Comparison of ENCODE assay signal across 12 mouse cellular contexts in genomic region chr14:7850913-7851312, GRCm38 (mm10). TPM values are rescaled to one million over a fixed set of nuclear protein-coding genes. Genes with fewer than 3 reads are reported as not detected.
DNase-seq lines count a peak whose midpoint lies in the region; ATAC-seq and TF ChIP-seq lines count a peak whose summit lies in the region.
"Had no signal": no experiment of that assay in that cellular context is flagged by ENCODE, and none has a peak within 500 bp of the region (broad histone marks: within the 10 kb centered on the region; RNA-seq: fewer than 3 reads in every experiment).

No protein-coding gene starts in this region.

- TF ChIP-seq EP300 in liver, postnatal 0 days (IDR thresholded peaks at IDR 0.05; ENCODE audit: low read depth), result no peak

- H3K4me3 ChIP-seq in heart, embryonic 16.5 days (ENCODE audit: low read length), result no peak overlapping the region
- no peak overlapping the region for H3K4me3 ChIP-seq in lung, embryonic 16.5 days (ENCODE audit: low read length)
- H3K4me3 ChIP-seq in lung, adult 2 months (replicated peaks; ENCODE audit: extremely low read depth, low read depth, low read length), result no peak overlapping the region
- H3K4me3 ChIP-seq in embryonic facial prominence, embryonic 12.5 days, result no peak overlapping the region
- no peak overlapping the region for H3K4me3 ChIP-seq in liver, postnatal 0 days (ENCODE audit: low read depth, low read length)
- H3K4me3 ChIP-seq: midbrain, embryonic 12.5 days had no signal

- DNase-seq in heart, postnatal 10 days, result no peak
- no peak for DNase-seq in lung, adult 2 months
- DNase-seq in liver, postnatal 0 days, result no peak
- no peak for DNase-seq in cerebellum, adult 9-10 months
- no peak for DNase-seq in embryo, embryonic 9.5 days (ENCODE audit: extremely low spot score)

- no peaks in the 10 kb centered on the region for H3K9me3 ChIP-seq in heart, embryonic 16.5 days (replicated peaks; ENCODE audit: control insufficient read depth, low read length)
- no peaks in the 10 kb centered on the region for H3K9me3 ChIP-seq in lung, embryonic 16.5 days (ENCODE audit: control insufficient read depth, low read length)
- no peaks in the 10 kb centered on the region for H3K9me3 ChIP-seq in embryonic facial prominence, embryonic 12.5 days
- no peaks in the 10 kb centered on the region for H3K9me3 ChIP-seq in liver, postnatal 0 days (ENCODE audit: low read length)
- H3K9me3 ChIP-seq: midbrain, embryonic 12.5 days had no signal

- no peak overlapping the region; the same call in 1 of the 2 replicates for H3K9ac ChIP-seq in heart, embryonic 16.5 days (ENCODE audit: low read length)
- H3K9ac ChIP-seq in lung, embryonic 16.5 days (ENCODE audit: low read length), result no peak overlapping the region
- no peak overlapping the region for H3K9ac ChIP-seq in embryonic facial prominence, embryonic 12.5 days
- H3K9ac ChIP-seq in liver, postnatal 0 days (replicated peaks), result no peak overlapping the region
- H3K9ac ChIP-seq: midbrain, embryonic 12.5 days had no signal

- TF ChIP-seq POLR2A in lung, adult 2 months (IDR thresholded peaks at IDR 0.05; ENCODE audit: borderline replicate concordance, extremely low read depth, low read depth, low read length), result no peak

- no peaks in the 10 kb centered on the region for H3K36me3 ChIP-seq in heart, embryonic 16.5 days (ENCODE audit: control insufficient read depth, insufficient read depth)
- no peaks in the 10 kb centered on the region for H3K36me3 ChIP-seq in lung, embryonic 16.5 days (ENCODE audit: control insufficient read depth, insufficient read depth, low read length)
- H3K36me3 ChIP-seq in embryonic facial prominence, embryonic 12.5 days, result no peaks in the 10 kb centered on the region
- no peaks in the 10 kb centered on the region for H3K36me3 ChIP-seq in liver, postnatal 0 days (replicated peaks; ENCODE audit: insufficient read depth, low read length)
- H3K36me3 ChIP-seq: midbrain, embryonic 12.5 days had no signal

- intact Hi-C loops in heart, postnatal 10 days (cut with DNase I), result loop anchor here (2.0 kb wide), 1 partner anchor 24 kb away; no protein-coding TSS in a partner anchor

- H3K27ac ChIP-seq in heart, embryonic 16.5 days (ENCODE audit: low read length), result peak overlapping the region; percentile 81
- H3K27ac ChIP-seq in lung, embryonic 16.5 days (ENCODE audit: low read length), result peak overlapping the region; percentile 88
- peak overlapping the region; percentile 26; the same call in 1 of the 2 replicates for H3K27ac ChIP-seq in embryonic facial prominence, embryonic 12.5 days
- H3K27ac ChIP-seq in liver, postnatal 0 days (ENCODE audit: low read depth), result 0 out of 2 replicates have a peak overlapping the region, but pooled peaks have one; percentile 64
- H3K27ac ChIP-seq: midbrain, embryonic 12.5 days had no signal

- TF ChIP-seq CTCF in lung, adult 2 months (IDR thresholded peaks at IDR 0.05; ENCODE audit: insufficient read depth, low read length), result no peak
- no peak for TF ChIP-seq CTCF in liver, postnatal 0 days (IDR thresholded peaks at IDR 0.05; ENCODE audit: low read depth)

- H3K4me2 ChIP-seq in heart, embryonic 16.5 days (ENCODE audit: low read depth, low read length), result no peak overlapping the region
- peak overlapping the region; percentile 36; the same call in 1 of the 2 replicates for H3K4me2 ChIP-seq in lung, embryonic 16.5 days (ENCODE audit: low read depth, low read length)
- H3K4me2 ChIP-seq in embryonic facial prominence, embryonic 12.5 days (replicated peaks), result no peak overlapping the region
- no peak overlapping the region for H3K4me2 ChIP-seq in liver, postnatal 0 days (ENCODE audit: low read depth, low read length)
- H3K4me2 ChIP-seq: midbrain, embryonic 12.5 days had no signal

- ATAC-seq in heart, embryonic 16.5 days (replicated peaks; ENCODE audit: extremely low read depth, insufficient read depth, low FRiP score), result no peak
- ATAC-seq in lung, embryonic 16.5 days (ENCODE audit: low read depth), result no peak
- ATAC-seq in embryonic facial prominence, embryonic 12.5 days (ENCODE audit: insufficient number of reproducible peaks, insufficient read depth, low FRiP score, low TSS enrichment), result no peak
- ATAC-seq in liver, postnatal 0 days, result no peak

- WGBS in heart, embryonic 16.5 days, result 59% methylated on average over 3 of the region's 3 CpGs
- 33% methylated on average over 3 of the region's 3 CpGs for WGBS in lung, embryonic 16.5 days
- WGBS in lung, adult 2 months, result 47% methylated on average over 3 of the region's 3 CpGs
- whole genome bisulfite sequencing in embryonic facial prominence, embryonic 12.5 days, result 81% methylated on average over 3 of the region's 3 CpGs
- WGBS in liver, postnatal 0 days (ENCODE audit: insufficient replicate concordance), result 46% methylated on average over 3 of the region's 3 CpGs

- H3K27me3 ChIP-seq in heart, embryonic 16.5 days (ENCODE audit: control insufficient read depth, insufficient read depth, low read length), result no peaks in the 10 kb centered on the region
- H3K27me3 ChIP-seq in lung, embryonic 16.5 days (ENCODE audit: control insufficient read depth, insufficient read depth, low read depth, low read length), result no peaks in the 10 kb centered on the region
- H3K27me3 ChIP-seq in embryonic facial prominence, embryonic 12.5 days, result no peaks in the 10 kb centered on the region
- H3K27me3 ChIP-seq in liver, postnatal 0 days (ENCODE audit: insufficient read depth, low read length), result no peaks in the 10 kb centered on the region
- H3K27me3 ChIP-seq: midbrain, embryonic 12.5 days had no signal

- H3K4me1 ChIP-seq in heart, embryonic 16.5 days (ENCODE audit: control insufficient read depth, insufficient read depth, low read length), result peaks cover 50% of the 10 kb centered on the region
- H3K4me1 ChIP-seq in lung, embryonic 16.5 days (replicated peaks; ENCODE audit: control insufficient read depth, insufficient read depth, low read length), result peaks cover 34% of the 10 kb centered on the region
- H3K4me1 ChIP-seq in lung, adult 2 months (ENCODE audit: control insufficient read depth, insufficient read depth, low read length), result peaks cover 19% of the 10 kb centered on the region
- H3K4me1 ChIP-seq in embryonic facial prominence, embryonic 12.5 days, result peaks cover 61% of the 10 kb centered on the region
- peaks cover 48% of the 10 kb centered on the region for H3K4me1 ChIP-seq in liver, postnatal 0 days (ENCODE audit: insufficient read depth)

RNA-seq across cellular contexts. Expression of gene Flnb, which starts 33.2 kb away (rescaled TPM):
- polyA plus RNA-seq in heart, embryonic 16.5 days (2015; fragmentation: Nextera tagmentation; extraction: Ambion mirVana), result 9.2 and 14.4 TPM in 2 replicates
- total RNA-seq in heart, postnatal 10 days (2021), result 10 to 100 TPM; 40.5 to 43.6 TPM
- polyA plus RNA-seq in lung, embryonic 16.5 days (2015; fragmentation: Nextera tagmentation; extraction: Ambion mirVana), result 15.2 and 16.0 TPM in 2 replicates
- polyA plus RNA-seq in lung, adult 2 months (2012; rRNA removed), result 22.3 and 26.4 TPM in 2 replicates
- polyA plus RNA-seq in embryonic facial prominence, embryonic 12.5 days (2016; fragmentation: Nextera tagmentation; extraction: Ambion mirVana), result 32.8 and 32.9 TPM in 2 replicates
- 2.5 and 2.9 TPM in 2 replicates for polyA plus RNA-seq in liver, postnatal 0 days (2015; fragmentation: Nextera tagmentation; extraction: Ambion mirVana)

RNA-seq across cellular contexts. Expression of gene Gm26661, which starts 59.5 kb away (rescaled TPM):
- not detected in 2 replicates for polyA plus RNA-seq in heart, embryonic 16.5 days (2015; fragmentation: Nextera tagmentation; extraction: Ambion mirVana)
- not detected for total RNA-seq in heart, postnatal 10 days (2021)
- not detected in 2 replicates for polyA plus RNA-seq in lung, embryonic 16.5 days (2015; fragmentation: Nextera tagmentation; extraction: Ambion mirVana)
- polyA plus RNA-seq in lung, adult 2 months (2012; rRNA removed), result not detected in 2 replicates
- polyA plus RNA-seq in embryonic facial prominence, embryonic 12.5 days (2016; fragmentation: Nextera tagmentation; extraction: Ambion mirVana), result not detected in 2 replicates
- not detected in 2 replicates for polyA plus RNA-seq in liver, postnatal 0 days (2015; fragmentation: Nextera tagmentation; extraction: Ambion mirVana)
- total RNA-seq: gastrocnemius, adult 8-10 months had no signal
- polyA plus RNA-seq: embryonic facial prominence, embryonic 11.5 days; limb, embryonic 11.5 days; midbrain, embryonic 12.5 days had no signal

Comparison
In these comparisons a context has a peak if more than half of its experiments do, and no peak if none do; other contexts are left out.
1. H3K27ac ChIP-seq: peak in every context shown above with its lines; median percentile 88 in lung, embryonic 16.5 days; 81 in heart, embryonic 16.5 days; 64 in liver, postnatal 0 days; 26 in embryonic facial prominence, embryonic 12.5 days.